Mouse (Mus musculus): Measurements from ENCODE around the gene Myl12a. TPM values are rescaled to one million over a fixed set of nuclear protein-coding genes. Genes with fewer than 3 reads are reported as not detected.
"Not testable (repeated sequence)": the region's sequence is repeated elsewhere in the genome, so short reads cannot be mapped to it uniquely, and the experiment has no call there.

Myl12a gene
- polyA plus RNA-seq, 1 experiment from 2014 or later, result 832 TPM

DNA sequence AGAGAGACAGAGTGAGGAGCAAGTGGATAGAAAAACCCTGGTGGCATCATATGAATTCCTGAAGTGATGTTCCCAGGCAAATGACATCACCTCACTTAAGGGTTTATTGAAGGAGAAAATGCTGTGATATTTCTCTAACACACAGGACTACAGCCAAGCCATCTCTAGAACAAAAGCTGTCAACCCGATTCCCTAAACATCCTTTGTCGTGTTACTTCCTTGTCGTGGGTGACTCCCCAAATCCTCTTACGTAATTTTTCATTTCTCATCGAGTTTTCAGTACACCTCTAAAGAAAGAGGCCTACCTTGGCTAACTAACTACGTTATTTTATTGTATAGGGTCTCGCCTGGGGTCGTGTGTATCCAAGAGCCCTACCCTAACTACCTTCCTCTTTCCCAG lies 13.2 kb downstream of the Myl12a start:
- Histone ChIP-seq H3K27ac (ENCODE audit: poor library complexity, severe bottlenecking) (no peak overlapping the region), H3K36me3 (peaks cover 55% of the 10 kb centered on the region), H3K4me2 (peak overlapping the region; percentile 86), H3K9me3 (replicated peaks) (no peaks in the 10 kb centered on the region), H3K4me1 (replicated peaks) (peaks cover 49% of the 10 kb centered on the region), H3K27me3 (replicated peaks) (no peaks in the 10 kb centered on the region), H3K9ac (peak overlapping the region; percentile 75), H3K4me3 (peak overlapping the region; percentile 68)
- ATAC-seq (ENCODE audit: insufficient number of reproducible peaks, low FRiP score), result no peak
- 56% methylated on average over 8 of the region's 8 CpGs for WGBS

DNA sequence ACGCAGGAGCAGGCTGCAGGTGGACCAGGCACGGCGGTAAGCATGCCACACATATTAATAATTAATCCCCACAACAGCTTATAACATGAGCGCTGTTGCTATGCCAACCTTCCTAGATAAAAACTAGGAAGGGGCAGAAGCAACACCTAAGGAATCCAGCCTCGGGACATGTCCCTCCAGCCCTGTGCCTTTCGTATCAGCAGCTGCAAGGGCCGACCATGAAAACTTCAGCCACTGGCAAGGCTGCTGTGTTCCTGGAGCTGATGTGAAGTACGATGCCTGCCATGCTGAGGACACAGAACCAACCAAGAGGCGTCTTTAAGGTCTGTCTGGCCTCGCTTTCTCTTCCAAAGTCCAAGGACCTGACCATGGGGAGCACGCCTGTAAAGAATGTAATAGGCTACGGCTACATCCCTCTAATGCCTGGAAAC lies 14.3 kb downstream of the Myl12a start:
- ATAC-seq (ENCODE audit: insufficient number of reproducible peaks, low FRiP score), result no peak
- Histone ChIP-seq H3K4me3 (no peak overlapping the region), H3K27me3 (replicated peaks) (no peaks in the 10 kb centered on the region), H3K36me3 (peaks cover 56% of the 10 kb centered on the region), H3K9ac (no peak overlapping the region), H3K4me2 (no peak overlapping the region), H3K27ac (ENCODE audit: poor library complexity, severe bottlenecking) (no peak overlapping the region), H3K4me1 (replicated peaks) (peaks cover 42% of the 10 kb centered on the region), H3K9me3 (replicated peaks) (no peaks in the 10 kb centered on the region)
- 89% methylated on average over 12 of the region's 12 CpGs for WGBS

DNA sequence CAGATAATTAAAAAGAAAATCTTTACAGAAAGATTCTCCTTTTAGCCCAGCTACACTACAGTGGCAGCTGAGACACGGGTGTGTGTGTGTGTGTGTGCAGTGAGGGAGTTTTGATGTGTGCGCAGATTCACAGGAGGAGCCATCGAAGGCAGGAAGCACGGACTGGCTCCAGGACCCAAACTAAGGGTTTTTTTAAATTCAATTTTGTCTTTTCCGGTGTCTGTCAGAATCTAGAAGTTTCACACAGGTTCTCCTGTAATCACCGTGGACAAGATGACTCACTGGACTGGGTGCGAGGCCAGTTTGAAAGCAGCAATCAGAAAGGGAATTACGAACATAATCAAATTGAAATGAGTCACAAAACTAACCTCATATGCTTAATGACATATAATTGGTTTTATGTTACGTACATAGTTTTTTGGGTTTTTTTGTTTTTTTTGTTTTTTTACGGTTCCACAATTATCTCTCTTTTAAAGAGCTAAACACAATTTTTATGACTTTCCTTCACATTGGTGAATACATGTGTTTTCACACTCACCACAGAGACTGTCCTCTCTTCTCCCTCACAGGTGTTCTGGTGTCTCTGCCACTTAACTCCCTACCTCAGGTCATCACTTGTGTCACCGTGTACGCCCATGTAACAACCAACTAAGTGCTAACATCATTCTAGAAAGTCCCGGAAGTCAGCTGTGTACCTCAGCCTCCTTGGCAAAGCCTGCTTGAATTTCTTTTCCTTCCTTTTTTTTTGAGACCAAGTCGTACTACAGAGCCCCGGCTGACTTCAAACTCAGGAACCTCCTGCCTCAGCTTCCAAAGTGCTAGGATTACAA lies 15.6 kb downstream of the Myl12a start:
- WGBS, result 89% methylated on average over 15 of the region's 15 CpGs
- no peak overlapping the region for H3K4me2 ChIP-seq
- H3K27ac ChIP-seq (ENCODE audit: poor library complexity, severe bottlenecking), result no peak overlapping the region
- H3K36me3 ChIP-seq, result peaks cover 55% of the 10 kb centered on the region
- H3K9me3 ChIP-seq (replicated peaks), result no peaks in the 10 kb centered on the region
- H3K4me3 ChIP-seq, result no peak overlapping the region
- no peak for ATAC-seq (ENCODE audit: insufficient number of reproducible peaks, low FRiP score)
- peaks cover 12% of the 10 kb centered on the region for H3K27me3 ChIP-seq (replicated peaks)
- peaks cover 30% of the 10 kb centered on the region for H3K4me1 ChIP-seq (replicated peaks)
- no peak overlapping the region for H3K9ac ChIP-seq

DNA sequence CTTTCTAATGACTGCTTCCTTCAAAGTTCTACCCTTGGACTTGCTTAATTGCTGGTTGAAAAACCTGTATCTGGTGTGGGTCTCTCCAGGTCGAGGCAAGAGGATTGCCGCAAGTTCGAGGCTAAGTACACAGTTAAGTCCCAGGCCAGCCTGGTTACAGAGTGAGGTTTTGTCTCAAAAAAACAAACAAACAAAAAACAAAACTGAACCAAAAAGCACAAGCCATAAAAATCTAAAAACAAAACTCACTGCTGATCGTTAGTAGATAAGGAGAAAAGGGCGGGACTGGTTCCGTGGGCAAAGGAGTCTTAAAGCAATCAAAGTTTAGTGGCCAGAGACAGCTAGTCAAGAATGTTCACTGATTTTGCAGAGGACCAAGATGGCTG lies 16.3 kb downstream of the Myl12a start:
- H3K27ac ChIP-seq (ENCODE audit: poor library complexity, severe bottlenecking), result no peak overlapping the region
- no peak overlapping the region for H3K4me2 ChIP-seq
- H3K27me3 ChIP-seq (replicated peaks), result peaks cover 19% of the 10 kb centered on the region
- no peak for ATAC-seq (ENCODE audit: insufficient number of reproducible peaks, low FRiP score)
- H3K4me1 ChIP-seq (replicated peaks), result peaks cover 23% of the 10 kb centered on the region
- H3K36me3 ChIP-seq, result peaks cover 55% of the 10 kb centered on the region
- no peak overlapping the region for H3K4me3 ChIP-seq
- H3K9ac ChIP-seq, result no peak overlapping the region
- H3K9me3 ChIP-seq (replicated peaks), result no peaks in the 10 kb centered on the region
- WGBS, result 89% methylated on average over 6 of the region's 6 CpGs

DNA sequence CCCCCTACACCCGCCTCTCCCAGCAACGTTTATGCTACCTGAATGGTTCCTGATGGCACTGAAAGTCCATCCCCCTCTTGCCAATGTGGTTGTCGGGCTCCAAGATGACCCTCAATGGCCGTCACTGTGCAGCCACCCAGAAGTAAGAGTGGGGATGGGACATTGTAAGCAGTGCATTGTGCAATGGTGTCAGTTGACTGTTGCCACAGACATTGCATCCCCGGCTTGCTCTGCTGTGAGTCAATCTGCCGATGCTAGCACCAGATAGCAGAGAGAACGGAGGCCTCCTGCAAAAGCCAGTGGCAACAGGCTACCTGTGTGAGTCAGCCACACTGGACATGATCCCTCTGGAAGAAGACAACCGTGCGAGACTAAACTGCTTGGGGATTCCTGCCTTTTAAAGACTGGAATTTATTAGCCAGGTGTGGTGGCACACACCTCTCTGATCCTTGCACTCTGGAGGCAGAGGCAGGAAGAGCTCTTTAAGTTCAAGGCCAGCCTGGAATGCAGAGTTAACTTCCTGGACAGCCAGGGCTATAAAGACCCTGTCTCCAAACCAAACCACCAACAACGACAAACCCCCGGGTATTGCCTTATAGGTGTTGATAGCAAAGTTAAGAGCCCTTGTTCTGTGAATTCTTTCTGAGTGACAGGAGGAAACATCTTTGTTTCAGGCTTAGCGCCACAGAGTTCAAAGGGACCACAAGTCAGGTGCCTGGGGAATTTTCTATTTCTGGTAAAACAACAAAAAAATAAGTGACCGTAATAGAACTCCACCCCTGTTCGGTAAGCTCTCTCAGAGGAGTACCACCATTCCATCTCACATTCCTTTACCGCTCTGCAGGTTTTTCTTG lies 16.9 kb downstream of the Myl12a start:
- 82% methylated on average over 15 of the region's 15 CpGs for WGBS
- ATAC-seq (ENCODE audit: insufficient number of reproducible peaks, low FRiP score), result no peak
- Histone ChIP-seq H3K36me3 (peaks cover 57% of the 10 kb centered on the region), H3K9ac (no peak overlapping the region), H3K9me3 (replicated peaks) (no peaks in the 10 kb centered on the region), H3K4me3 (no peak overlapping the region), H3K27ac (ENCODE audit: poor library complexity, severe bottlenecking) (no peak overlapping the region), H3K27me3 (replicated peaks) (peaks cover 24% of the 10 kb centered on the region), H3K4me1 (replicated peaks) (peaks cover 18% of the 10 kb centered on the region), H3K4me2 (no peak overlapping the region)

DNA sequence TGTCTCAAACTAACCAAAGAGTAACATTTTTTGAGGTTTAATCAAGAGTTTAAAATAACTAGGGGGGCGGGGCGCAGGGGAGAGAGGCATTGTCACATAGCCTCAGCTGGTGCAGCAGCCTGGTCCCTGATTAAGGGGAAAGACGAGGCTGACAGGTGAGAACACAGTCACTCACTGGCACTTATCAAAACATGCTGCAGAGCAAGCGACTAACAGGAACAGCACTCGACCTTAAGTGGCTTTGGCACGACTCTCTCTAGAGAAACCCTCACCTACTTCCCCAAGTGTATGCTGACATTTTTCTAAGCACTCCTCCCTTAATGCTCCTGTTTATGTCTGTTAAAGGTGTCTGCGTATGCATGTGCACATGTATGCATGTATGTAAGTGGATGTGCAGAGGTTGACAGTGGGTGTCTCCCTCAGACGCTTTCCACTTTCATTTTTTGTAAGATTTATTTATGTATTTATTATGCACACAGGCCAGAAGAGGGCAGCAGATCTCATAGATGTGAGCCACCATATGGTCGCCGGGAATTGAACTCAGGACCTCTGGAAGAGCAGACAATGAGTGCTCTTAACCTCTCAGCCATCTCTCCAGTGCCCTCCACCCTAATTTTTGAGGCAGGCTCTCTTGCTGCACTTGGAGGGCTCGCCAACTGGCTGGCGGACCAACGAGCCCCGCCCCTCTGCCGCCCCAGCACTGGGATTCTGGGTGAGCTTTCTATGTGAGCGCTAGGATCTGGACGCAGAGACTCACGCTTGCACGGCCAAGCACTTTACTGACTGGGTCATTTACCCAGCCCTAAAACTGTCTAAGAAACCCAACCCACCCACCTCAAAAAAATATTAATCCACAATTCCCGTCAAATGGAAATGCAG lies 23.1 kb downstream of the Myl12a start:
- Histone ChIP-seq H3K27ac (ENCODE audit: poor library complexity, severe bottlenecking) (no peak overlapping the region), H3K9ac (no peak overlapping the region), H3K4me3 (no peak overlapping the region), H3K9me3 (replicated peaks) (no peaks in the 10 kb centered on the region), H3K27me3 (replicated peaks) (peaks cover 44% of the 10 kb centered on the region), H3K36me3 (peaks cover 52% of the 10 kb centered on the region), H3K4me2 (peak overlapping the region; percentile 3; the same call in 1 of the 2 replicates), H3K4me1 (replicated peaks) (peaks cover 7% of the 10 kb centered on the region; the same call in 1 of the 2 replicates)
- ATAC-seq (ENCODE audit: insufficient number of reproducible peaks, low FRiP score), result peak; percentile 68; the same call in 1 of the 2 replicates
- WGBS, result 70% methylated on average over 20 of the region's 20 CpGs

DNA sequence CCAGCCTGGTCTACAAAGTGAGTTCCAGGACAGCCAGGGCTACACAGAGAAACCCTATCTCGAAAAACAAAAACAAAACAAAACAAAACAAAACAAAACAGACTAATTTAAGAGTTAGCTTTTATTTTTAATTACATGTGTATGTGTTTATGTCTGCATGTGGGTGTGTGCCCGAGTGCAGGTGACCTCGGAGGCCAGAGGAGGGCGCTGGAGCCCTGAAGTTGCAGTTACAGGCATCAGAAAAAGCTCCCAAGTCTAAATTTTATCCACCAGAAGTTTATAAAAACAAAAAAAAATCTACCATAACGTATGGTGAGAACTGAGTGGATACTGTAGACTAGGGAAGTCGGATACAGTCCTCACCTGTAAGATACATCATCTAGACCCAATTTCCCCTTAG lies 24.9 kb downstream of the Myl12a start:
- WGBS, result 83% methylated on average over 6 of the region's 6 CpGs

DNA sequence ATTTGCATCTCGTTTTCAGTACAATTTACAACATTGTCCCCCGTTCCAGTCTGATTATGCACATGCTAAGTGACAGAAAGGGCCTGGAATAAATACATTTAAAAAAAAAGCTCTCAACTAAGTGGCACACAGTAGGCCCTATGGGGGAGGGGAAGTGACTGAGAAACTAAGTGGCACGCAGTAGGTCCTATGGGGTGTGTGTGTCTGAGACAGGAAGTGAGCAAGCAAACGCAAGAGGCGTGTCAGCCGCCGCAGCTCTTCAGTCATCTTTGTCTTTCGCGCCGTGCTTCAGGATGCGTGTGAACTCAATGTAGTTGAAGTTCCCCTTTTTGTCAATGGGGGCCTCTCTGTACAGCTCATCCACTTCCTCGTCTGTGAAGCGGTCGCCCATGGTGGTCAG lies 28.6 kb downstream of the Myl12a start:
- H3K4me1 ChIP-seq (replicated peaks), result peaks cover 13% of the 10 kb centered on the region
- not testable (repeated sequence) for ATAC-seq (ENCODE audit: insufficient number of reproducible peaks, low FRiP score); H3K9ac ChIP-seq; H3K9me3 ChIP-seq (replicated peaks); H3K4me3 ChIP-seq; H3K4me2 ChIP-seq; H3K27ac ChIP-seq (ENCODE audit: poor library complexity, severe bottlenecking)
- WGBS, result 86% methylated on average over 14 of the region's 14 CpGs
- H3K36me3 ChIP-seq, result peaks cover 38% of the 10 kb centered on the region
- peaks cover 30% of the 10 kb centered on the region for H3K27me3 ChIP-seq (replicated peaks)

More for the DNA sequence above, 24.9 kb downstream of the Myl12a start:
- ATAC-seq (ENCODE audit: insufficient number of reproducible peaks, low FRiP score), result no peak
- Histone ChIP-seq H3K27ac (ENCODE audit: poor library complexity, severe bottlenecking) (no peak overlapping the region), H3K27me3 (replicated peaks) (peaks cover 40% of the 10 kb centered on the region), H3K4me3 (no peak overlapping the region), H3K9me3 (replicated peaks) (no peaks in the 10 kb centered on the region), H3K4me1 (replicated peaks) (peaks cover 13% of the 10 kb centered on the region), H3K4me2 (no peak overlapping the region), H3K36me3 (peaks cover 62% of the 10 kb centered on the region), H3K9ac (no peak overlapping the region)

DNA sequence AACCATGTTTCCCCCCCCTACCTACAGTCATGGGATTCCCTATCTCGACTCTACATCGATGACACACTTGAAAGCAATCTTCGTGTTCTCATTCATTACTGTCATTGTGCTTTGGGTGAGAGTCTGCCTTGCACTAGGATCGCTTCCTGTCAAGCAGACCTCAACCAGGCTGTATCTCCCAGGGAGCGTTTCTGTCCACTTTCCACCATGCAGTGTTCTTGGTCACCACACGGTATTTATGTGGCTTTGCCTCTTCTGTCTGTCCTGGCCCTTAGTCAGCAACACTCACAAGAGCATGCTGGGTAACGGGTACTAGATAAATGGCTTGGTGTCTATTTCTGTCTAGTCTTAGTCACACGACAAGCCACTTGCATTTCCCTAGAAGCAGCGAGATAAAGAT lies 29.3 kb downstream of the Myl12a start:
- H3K9me3 ChIP-seq (replicated peaks), result no peaks in the 10 kb centered on the region
- peaks cover 9% of the 10 kb centered on the region for H3K4me1 ChIP-seq (replicated peaks)
- no peak overlapping the region for H3K4me2 ChIP-seq
- no peak overlapping the region for H3K9ac ChIP-seq
- H3K27ac ChIP-seq (ENCODE audit: poor library complexity, severe bottlenecking), result no peak overlapping the region
- no peak for ATAC-seq (ENCODE audit: insufficient number of reproducible peaks, low FRiP score)
- peaks cover 38% of the 10 kb centered on the region for H3K36me3 ChIP-seq
- no peak overlapping the region for H3K4me3 ChIP-seq
- peaks cover 30% of the 10 kb centered on the region for H3K27me3 ChIP-seq (replicated peaks)
- WGBS, result 71% methylated on average over 9 of the region's 9 CpGs

DNA sequence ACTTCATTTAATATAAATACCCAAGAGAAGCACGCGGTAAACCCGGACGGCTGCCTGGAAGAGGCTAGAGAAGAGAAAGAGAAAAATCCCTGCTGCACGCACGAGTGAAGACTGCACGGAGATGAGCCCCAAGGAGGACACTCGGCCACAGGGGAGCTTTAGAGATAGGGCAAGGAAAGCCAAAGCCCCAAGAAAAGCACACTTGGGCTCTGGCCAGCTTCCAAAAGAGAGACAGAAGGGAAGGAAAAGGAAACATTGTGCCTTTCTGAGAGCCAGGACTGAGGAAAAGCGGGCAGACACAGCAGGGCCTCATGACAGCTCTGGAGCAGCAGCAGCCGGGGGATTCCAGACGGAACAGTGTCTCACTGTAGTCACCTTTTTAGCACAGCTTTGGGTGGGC lies 31.5 kb downstream of the Myl12a start:
- no peak for ATAC-seq (ENCODE audit: insufficient number of reproducible peaks, low FRiP score)
- Histone ChIP-seq H3K4me3 (no peak overlapping the region), H3K36me3 (peaks cover 30% of the 10 kb centered on the region), H3K9ac (no peak overlapping the region), H3K27ac (ENCODE audit: poor library complexity, severe bottlenecking) (no peak overlapping the region), H3K27me3 (replicated peaks) (peaks cover 18% of the 10 kb centered on the region), H3K9me3 (replicated peaks) (no peaks in the 10 kb centered on the region), H3K4me1 (replicated peaks) (peaks cover 9% of the 10 kb centered on the region), H3K4me2 (no peak overlapping the region)
- WGBS, result 54% methylated on average over 11 of the region's 11 CpGs

Measured in heart, embryonic 12.5 days (tissue).